Mouse (Mus musculus) layer of hippocampus, postnatal 14 days (tissue): Measurements from ENCODE around the gene Igsf3. TPM values are rescaled to one million over a fixed set of nuclear protein-coding genes. Genes with fewer than 3 reads are reported as not detected.
"Not testable (repeated sequence)": the region's sequence is repeated elsewhere in the genome, so short reads cannot be mapped to it uniquely, and the experiment has no call there.

ENCODE experiments used
- DNase-seq, 2 experiments: peaks; one replicate each; pipeline ENCODE4 v3.0.0; 2021 to 2022; ENCODE audit warnings: low spot score in 2 of 2, mixed read lengths in 1 of 2
- total RNA-seq, 2 experiments: library from RNA; stranded (reverse); gene quantifications; 2 replicates each; pipeline ENCODE4 v1.2.3; 2021

Igsf3 gene
- total RNA-seq, 2 experiments from 2014 or later, result 33.2 to 35.5 TPM

DNA sequence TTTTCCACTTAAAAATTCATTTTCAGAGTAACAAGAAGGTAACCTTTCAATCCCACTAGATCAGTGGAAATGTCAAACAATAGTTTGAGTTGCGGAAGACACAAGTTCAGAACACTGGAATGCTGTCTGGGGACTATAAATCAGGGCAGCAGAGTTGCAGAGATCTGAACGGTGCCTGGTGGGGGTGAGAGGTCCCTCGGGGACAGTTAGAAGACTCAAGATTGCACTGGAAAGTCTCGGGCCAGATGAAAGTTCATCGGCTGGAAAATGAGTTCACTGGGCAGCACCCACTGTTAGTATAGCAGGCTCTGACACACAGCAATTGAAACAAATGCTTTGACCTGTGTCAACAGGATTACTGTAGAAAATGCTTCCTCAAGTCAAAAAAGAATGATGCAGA is 24.6 kb downstream of the Igsf3 start:
- no peak for DNase-seq

DNA sequence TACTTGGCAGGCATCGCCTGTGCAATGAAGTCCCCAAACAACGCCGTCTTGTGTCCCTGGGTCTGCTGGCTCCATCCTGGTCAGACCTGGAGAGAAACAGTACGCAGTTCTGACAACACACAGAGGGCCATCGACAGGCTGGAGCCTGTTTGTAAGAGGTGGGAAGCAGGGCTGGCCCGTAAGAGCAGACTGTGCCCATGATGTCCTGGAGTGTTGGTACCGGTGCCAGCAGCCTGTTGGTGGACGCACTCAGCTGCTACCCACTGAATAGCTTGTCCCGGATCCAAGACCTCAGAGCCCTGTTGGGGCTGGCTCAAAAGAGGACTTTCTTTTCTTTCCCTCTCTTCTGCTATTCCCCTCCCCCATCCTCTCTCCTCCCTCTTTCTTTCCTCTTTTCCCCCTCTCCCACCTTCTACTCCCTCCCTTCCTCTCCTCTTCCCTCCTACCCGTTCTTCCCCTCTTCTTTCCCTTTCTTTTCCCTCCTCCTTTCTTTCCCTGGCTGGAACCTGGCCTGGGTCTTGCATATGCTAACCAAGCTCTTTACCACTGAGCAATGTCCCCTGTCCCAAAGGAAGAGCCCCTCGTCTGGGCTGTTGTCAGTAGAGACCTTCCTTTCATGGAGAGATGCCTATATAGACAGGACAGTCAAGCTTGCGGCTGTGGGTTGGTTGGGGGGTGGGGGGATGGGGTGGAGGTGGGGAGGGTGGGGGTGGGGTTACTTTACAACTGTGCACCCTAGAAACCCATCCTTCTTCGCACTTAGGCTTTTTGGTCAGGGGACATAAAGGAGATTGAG is 27.9 kb downstream of the Igsf3 start:
- peak in 1 of 2 experiments; percentile 75 for DNase-seq

DNA sequence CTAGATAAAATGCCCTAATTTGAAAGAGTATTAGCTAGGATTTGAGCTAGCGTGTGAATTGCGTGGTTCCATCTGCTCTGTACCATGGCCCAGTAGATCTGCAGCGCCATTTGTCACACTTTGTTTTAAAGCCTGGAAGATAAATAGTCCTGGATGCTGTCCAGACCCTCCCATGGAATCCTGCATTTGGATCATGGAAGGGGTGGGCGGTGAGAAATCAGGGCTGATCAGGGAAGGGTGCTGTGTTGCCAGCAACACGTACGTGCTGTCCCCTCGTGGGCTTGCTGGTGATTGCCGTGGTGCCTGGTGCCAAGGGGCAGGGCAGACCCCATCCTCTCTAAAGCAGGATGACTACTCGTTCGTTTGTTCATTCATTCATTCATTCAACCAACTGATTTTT is 28.6 kb downstream of the Igsf3 start:
- DNase-seq, result peak; percentile 78 to 96

DNA sequence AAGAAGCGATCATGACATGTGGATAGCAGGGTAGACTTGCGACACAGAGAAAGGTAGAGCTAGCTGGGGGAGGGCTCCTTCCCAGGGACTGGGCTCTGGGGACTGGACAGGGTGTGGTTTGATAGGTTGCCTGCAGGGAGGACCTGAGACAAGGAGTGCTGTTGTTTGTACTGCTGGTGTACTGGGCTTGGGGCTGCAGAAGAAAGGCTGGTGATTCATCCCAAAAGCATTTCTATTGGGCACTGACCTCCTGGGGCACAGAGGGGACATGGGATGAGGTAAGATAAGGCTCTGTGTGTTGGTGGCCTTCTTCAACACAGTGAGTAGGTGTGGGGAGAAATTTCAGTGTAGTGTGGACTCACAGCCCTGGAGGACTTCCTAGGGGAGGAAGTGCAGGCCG is 29.2 kb downstream of the Igsf3 start:
- no peak for DNase-seq

DNA sequence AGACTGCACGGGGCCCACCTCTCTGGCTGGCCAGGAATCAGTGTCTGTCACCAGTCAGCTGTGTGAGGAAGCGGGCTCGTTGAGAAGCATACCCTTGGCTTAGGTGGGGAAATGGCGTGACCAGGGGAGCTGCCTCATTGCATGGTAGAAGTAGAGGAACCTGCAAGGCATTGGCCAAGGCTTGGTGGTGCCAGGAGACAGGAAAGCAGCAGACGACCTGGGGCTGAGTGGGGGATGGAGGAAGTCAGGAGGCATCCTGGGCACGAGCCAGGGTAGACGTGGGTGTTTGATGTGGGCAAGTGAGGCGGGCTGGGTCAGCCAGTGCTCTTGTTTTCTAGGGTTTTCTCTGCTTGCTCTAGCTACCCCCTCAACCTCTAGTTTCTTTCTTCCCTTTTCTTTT is 30.7 kb downstream of the Igsf3 start:
- no peak for DNase-seq

DNA sequence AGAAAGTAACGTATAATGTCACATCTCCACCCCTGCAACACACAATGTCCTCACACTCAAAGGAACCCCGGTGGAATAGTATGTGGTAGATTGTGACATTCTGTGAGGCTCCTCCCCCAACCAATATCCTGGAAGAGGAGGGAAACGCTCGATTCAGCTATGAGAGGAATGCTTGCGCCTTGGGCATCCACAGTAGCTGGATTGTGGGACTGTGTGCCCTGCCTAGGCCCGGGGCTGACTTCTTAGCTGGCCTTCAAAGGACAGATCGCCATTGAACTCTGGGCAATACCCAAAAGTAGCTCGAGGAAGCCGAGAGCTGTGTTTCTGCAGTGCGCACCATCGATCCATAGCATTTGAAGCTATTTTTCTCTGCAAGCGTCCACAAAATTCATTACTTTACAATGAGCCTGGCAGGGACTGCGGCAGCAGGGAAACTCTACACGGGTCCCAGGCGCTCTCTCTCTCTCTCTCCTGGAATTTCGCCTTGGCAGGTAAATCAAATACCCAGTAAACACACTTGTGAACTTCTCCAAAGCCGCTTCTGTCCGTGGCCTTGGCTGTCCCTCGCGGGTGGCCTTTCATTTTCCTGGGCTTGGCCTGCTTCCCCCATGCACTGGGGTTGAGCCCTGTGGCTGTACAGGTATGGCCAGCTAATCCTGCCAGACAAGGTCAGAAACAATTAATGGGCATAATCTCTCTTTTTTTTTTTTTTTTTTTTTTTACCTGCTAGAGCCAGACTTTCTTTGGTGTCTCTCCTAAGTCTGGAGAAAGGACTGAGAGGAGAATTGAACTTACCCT is 32.3 kb downstream of the Igsf3 start:
- no peak for DNase-seq

DNA sequence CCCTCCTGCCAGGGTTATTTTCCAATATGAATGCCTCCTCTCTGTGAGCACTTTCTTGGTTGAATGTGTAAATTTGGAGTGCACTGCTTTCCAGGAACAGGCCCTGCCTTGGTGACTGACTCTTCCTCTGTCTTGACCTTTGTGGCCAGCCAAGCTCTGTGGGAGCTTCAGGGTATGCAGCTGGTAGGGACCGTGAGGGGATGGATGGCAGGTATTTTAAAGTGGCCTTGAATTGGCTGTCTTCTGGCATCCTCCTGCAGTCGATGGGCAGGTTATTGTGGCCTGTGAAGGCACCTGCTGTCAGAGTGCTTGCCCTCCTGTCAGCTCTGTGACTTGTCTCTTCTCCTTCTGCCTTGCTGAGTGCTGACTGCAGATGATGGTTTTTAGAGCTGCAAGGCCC is 33.3 kb downstream of the Igsf3 start:
- no peak for DNase-seq

DNA sequence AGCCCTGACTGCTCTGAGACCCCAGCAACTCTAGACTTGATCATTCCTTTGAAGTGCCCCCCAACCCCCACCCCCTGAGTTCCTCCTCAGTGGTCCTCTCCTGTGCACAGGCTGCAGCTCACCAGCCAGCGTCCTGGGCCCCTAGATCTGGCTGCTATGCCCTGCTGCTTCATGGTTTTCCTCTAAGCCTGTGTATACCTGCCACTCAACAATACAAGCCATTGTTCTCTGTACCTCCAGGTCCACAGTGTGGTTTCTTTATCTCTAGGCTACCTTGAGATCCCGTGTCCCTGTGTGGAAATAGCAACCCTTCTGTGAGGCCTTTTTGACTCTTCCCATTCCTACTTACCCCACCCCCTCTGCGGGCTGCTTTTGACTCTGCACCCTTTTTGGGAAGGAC is 33.9 kb downstream of the Igsf3 start:
- no peak for DNase-seq

DNA sequence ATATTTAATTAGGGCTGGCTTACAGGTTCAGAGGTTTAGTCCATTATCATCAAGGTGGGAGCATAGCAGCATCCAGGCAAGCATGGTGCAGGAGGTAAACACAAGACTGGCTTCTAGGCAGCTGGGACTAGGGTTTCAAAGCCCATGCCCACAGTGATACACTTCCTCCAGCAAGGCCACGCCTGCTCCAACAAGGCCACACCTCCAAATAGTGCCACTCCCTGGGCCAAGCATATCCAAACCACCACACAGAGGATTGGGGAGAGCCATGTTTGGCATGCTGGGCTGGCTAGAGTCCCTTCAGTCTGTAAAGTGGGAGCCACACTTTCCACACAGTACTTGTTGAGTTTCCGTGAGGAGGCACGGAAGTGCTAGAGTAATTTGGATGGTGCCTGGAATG is 34.7 kb downstream of the Igsf3 start:
- DNase-seq, result no peak

DNA sequence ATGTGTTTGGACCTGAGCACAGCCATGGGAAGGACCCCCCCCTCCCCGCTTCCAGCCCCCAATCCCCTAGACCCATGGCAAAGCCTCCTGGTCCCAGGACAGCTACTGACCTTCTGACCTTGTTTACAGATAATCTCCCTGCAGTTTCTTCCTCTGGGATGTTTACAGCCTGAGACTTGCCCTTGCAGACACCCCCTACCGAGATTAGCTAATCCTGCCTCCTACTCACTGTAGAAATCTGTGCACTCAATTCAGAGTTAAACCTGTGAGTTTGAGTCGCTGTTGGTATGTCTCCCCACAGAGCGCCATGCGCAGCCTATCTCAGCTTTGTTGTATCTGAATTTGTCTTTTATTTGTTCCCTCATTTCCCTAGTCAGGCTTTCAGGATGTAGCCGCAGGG is 35.2 kb downstream of the Igsf3 start:
- no peak for DNase-seq

DNA sequence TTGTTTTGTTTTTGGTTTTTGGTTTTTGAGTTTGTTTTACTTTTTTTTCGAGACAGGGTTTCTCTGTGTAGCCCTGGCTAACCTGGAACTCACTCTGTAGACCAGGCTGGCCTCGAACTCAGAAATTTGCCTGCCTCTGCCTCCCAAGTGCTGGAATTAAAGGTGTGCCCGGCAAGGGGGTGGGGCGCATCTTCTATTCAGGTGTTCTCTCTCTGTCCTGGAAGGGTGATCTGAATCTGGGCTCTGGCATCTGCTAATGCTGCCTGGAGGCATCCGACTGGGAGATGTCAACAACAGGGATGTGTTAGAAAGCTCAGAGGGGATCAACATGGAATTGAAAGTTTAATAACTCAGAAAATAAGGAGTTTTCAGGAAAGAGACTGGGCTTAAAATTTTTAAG is 36.1 kb downstream of the Igsf3 start:
- not testable (repeated sequence) for DNase-seq

DNA sequence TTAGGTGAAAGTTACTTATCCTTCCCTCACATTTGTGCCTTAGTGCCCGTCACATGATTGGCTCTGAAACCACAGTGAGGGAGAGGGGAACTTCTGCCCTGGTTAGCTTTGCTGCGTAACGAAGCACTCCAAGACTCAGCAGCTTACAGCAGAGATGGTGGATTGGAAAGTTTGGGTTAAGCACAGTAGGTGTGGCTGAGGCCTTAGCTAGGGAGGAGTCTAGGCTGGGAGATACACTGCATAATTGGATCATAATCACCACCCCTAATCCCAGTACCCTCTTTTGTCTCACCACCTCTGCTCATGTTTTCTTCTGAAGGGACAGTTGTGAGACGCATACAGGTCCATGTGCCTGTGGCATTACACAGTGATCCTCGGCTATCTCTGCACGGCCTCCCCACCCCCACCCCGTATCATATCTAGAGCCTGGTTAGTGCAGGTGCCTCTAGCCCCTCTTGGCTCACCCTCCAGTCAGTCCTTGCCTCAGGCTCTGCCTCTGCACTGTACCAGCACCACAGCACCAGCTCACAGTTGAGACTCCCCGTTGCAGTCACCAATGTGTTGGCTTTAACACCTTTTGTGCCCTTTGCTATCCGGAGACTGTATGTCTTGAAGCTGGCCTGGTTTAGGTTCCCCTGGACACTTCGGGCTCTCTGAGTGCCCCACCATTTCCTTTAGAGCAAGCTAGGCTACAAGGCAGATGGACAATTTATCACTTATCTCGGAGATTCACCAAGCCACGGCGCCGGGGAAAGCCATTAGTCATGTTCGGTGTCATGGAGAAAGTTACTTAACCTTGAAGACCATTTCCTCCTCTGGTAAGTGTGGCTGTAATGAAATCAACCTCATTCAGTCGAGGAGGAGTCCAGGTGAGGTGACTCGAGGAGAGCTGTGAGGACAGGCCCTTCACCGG is 42.1 kb downstream of the Igsf3 start:
- no peak for DNase-seq

DNA sequence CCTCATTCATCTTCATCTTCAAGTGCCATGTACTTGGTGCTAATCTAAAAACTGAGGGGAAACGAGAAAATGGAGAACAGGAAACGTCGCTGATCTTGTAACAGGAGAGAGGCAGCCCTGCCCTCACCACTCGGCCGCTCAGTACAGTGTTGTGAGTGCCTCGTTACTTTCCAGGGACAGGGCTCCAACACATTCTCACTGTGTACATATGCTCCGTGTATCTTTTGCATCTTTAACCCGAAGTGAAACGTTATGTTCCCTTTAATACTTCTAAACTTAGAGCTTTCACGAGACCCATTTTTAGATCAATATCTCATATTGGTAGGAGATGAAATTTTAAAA is 42.7 kb downstream of the Igsf3 start:
- DNase-seq, result no peak

DNA sequence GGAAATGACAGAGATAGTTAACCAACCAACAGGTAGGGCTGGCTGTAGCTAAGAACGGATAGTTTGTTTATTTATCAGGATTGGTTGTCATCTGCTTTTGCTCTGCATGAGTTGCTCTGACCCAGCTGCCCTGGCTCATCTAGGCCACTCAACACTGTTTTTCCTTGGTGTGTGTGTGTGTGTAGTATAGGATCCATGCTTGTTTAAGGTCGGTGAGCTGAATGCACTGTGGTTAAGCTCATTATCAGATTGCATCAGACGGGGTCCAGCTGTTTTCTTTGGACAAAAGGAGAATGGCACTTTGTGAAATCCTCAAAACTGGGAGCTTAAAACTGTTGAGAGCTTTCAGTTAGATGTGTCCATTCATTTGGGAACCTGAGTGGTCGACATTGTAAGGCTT is 46.3 kb downstream of the Igsf3 start:
- no peak for DNase-seq

DNA sequence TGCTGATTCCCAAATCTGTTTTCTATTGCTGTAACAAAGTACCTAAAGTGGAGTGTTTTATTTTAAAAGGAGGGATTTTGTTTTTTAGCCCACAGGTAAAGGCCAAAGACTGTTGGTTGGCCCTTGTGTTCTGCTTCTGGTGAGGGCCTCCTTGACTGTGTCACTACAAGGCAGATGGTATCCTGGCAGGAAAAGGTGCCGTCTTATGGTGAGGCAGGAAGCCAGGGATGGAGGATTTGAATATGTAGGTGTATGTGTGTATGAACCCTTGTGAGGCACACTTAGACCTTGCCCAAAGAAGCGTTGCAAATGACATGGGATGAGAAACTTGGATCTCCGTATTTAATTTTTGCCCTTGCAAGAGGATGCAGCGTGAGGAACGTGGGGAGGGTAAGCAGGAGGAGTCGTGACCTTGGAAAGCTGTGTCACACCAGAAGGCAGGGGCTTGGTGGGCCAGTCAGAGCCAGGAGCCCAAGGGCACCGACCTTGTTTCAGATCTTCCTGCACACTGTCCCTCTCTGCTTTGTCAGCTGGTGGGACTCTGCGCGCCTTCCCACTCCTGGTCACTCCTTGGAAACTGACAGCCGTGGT is 47.5 kb downstream of the Igsf3 start:
- no peak for DNase-seq

DNA sequence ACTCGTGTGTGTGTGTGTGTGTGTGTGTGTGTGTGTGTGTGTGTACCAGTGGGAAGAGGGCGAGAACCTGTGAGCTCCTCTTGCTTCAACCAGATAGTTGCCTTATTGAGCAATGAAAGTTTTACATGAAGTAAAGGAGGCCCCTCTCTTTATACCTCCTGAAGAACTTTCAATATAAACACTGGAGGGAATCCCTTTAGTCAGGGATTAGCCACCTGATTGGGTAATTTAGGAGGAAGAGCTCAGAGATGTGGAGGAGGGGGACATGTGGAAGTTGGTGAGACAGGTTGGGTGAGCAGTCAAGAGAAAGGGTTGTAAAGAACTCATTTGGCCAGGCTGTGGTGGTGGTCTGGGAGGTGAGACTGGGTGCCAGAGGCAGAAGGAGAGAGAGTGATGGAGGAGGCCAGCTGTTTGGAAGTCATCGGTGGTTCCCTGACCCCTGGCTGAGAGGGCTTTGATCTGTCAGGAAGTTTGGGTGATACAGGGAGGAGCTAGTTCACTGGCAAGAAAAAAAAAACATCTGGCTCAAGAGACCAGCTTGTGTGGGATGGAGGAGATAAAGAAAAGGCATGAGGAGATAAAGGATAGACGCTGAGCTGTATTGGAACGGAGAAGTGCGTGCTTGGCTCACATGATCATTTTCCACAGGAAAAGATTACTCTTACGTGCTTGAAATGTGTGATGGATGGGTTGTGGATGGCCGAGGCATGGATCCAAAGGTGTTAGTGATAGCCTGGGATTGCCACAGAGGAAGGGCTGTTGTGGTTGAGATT is 53.3 kb downstream of the Igsf3 start:
- no peak for DNase-seq

DNA sequence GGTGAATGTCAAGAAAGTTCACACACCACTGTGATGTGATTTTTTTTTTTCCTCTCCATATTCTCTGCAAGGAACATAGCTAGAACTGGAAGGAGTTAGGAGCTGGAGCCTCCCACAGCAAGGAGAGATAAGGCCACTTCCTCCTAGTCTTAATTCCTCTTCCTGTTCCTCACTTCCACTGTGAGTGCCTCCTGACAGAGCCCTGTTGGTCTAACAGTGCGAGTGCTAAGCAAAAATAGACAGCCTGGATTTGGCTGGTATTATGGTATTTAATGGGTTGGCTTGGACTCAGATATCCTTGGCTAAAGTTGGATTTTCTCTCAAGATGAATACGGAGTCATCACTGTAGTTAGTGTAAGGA is 53.9 kb downstream of the Igsf3 start:
- no peak for DNase-seq

DNA sequence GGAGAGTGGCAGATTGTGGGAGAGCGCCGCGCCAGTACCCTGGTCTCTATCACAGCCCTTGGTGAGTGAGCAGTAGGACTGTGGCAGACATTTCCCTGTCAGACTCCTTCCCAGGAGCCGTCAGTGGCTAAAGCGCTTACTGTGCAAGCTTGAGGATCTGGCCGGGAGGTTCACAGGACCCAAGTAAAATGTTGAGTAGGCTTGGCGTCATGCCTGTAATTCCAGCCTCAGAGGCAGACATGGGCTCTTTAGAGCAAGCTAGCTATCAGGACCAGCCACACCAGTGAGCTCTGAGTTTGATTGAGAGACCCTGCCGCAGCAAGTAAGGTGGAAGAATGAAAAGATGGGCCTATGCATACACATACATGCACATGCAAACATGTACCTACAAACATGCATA is 58.8 kb downstream of the Igsf3 start:
- DNase-seq, result no peak

DNA sequence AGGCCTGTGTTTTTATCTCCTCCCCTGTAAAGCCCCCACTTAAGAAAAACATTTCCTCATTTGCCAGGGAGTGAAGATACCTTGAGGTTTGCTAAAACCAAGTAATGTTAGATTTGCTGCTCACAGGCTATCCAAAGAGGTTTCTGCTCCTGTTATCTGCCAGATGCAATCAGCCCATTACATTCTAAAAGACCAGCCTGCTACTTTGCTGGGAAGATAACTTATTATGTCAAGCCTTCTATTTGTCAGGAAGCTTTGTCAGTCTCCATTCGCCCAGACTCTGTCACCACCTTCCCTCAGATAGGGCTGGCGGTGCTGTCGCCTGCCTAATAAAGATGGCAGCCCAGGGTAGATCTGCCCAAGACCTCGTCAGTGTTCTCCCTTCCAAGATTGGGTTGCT is 59.6 kb downstream of the Igsf3 start:
- no peak for DNase-seq

DNA sequence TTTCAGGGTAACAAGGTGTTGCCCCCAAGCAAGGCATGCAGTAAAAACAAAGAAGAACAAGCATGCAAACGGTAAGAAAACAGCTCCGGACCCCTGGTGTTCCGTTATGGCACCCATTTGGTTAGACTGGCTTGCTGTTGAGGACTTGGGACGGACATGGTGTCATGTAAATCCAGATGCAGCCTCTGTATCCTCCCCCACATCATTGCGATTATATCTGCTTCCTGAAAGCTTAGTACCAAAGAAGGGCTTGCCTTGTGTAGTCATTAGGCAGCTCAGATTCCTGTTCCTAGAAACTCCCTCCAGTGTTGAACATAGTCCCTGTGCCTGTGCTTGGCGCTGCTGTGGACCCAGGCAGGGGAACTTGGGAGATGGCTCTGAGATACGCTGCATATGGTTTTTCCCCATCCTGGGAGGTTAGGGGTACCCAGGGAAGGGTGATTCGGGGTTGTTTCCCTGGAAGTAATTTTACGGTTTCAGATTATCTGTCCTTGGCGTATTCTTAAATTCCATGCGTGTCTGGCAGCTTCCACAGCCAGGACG is 60.2 kb downstream of the Igsf3 start:
- DNase-seq, result no peak
